Mouse (Mus musculus): ENCODE data around the gene Lmf2. TPM values are rescaled to one million over a fixed set of nuclear protein-coding genes. Genes with fewer than 3 reads are reported as not detected.

Gene Lmf2
- total RNA-seq (2023), result 10 to 100 TPM; 25.1 to 35.6 TPM

DNA sequence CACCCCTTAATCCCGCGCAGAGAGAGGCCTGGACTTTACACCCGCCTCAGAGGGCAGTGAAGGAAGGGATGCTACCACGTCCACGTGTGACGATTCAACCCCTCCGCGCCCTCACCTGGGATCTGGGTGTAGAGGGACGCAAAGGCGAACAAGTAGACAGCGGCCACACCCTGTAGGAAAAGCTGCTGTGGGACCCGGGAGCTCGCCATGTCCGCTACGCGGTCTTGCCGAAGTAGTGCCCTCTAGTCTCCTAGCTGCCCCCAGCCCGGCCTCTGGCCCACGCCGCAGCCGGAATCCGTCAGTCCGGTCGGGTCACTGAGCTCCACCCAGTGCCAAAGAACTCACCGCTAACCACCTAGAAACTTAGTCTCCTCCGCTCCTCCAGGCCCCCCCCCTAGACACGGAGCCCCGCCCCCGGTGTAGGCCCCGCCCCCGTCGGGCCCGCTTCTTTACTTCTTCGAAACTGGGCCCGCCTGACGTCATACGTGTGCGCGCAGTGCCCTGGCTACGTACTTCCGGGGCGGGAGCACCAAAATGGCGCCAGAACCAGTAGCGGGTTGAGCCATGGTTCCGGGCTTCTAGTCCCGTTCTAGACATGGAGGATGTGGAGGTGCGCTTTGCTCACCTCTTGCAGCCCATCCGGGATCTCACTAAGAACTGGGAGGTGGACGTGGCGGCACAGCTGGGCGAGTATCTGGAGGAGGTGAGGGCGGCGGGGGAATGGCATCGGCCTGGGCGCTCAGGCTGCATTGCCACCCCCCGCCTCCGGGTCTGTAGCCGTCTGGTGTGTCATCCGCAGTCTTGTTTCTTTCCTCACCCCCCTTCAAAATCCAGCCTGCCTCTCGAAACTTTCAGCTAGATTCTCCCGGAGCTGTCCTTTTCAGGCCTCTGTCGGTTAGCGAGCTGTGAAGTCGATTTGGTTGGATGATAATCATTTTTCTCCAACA is at the start of gene Lmf2, which contains the start of gene Ncaph2:
Gene Lmf2 (minus strand): TSS at position 419 of the 947 bp plus-strand sequence.
Gene Ncaph2 (plus strand): TSS at position 479 of the 947 bp plus-strand sequence.

DNA sequence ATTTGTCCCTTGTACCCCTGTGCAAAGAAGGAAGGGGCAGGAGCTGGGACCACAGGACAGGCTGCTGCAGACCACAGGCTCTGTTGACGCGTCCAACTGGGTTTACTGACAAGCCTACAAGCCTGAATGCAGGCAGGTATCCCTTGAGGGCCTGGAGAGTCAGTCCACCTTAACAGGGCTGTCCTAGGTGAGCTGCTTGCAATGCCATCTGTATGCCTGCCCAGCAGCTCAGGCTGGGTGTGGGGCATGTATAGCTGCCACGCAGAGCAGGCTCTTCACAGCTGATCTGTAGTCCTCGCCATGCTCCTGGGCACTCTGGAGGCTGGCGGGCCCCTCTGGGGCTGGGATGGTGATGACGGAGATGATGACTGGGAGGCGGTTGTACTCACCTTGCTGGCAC is 29.2 kb upstream of the Lmf2 start, which contains the start of gene Klhdc7b:
Gene Klhdc7b (plus strand): TSS at position 301 of the 400 bp plus-strand sequence.

GRCm38 (mm10) chr15:89378831-89379401 is 23.5 kb upstream of the Lmf2 start, which contains the start of gene Odf3b:
Gene Odf3b, minus strand, starts transcription at chr15:89379282.

GRCm38 (mm10) chr15:89376957-89377356 is 21.5 kb upstream of the Lmf2 start, which contains the start of gene Tymp:
Gene Tymp, minus strand, starts transcription at chr15:89377039.

GRCm38 (mm10) chr15:89373762-89374248 is 18.3 kb upstream of the Lmf2 start, which contains the start of gene Sco2:
Gene Sco2, minus strand, starts transcription at chr15:89373846.

GRCm38 (mm10) chr15:89334271-89334670 is 21.2 kb downstream of the Lmf2 start, which contains the start of gene Miox:
Gene Miox, plus strand, starts transcription at chr15:89334398.

DNA sequence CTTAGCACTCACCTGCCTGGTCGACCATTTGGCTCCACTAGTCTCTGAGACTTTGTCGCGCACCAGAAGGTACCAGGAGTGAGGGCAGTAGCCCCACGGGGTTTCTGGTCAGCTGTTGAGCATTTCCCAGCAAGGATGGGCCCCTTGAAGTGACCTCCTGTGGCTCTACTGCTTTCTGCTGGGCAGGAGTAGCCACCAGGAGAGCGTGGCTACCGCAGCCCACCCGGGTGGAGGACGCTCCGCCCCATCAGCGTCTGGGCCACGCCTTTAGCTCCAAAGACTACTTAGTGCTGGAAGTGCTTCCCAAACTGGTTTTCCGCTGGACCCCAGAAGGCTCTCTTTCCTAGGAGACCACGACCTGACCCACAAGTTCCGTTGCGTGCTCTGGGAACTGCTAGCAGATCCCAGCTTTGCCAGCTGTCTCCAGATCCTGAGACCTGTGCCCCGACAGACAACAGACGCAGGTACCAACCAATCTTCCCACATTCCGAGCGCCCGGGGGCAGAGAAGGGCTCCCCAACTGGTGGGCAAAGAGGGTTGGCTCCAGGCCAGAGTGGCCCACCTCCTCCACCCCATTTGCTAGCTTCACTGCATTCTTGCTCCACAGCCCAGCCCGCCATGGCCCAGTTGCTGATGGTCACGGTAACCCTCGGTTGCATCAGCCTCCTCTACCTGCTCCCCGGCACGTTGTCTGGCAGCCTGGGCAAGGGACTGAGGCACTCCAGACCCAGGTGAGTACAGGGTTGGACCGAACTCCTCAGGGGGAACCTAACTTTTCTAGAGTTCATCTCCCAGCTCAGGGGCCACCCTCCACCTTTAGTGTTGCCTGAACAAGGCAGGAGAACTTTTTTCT is 32.6 kb downstream of the Lmf2 start, which contains the start of gene Adm2:
Gene Adm2 (plus strand): TSS at position 51 of the 853 bp plus-strand sequence.

DNA sequence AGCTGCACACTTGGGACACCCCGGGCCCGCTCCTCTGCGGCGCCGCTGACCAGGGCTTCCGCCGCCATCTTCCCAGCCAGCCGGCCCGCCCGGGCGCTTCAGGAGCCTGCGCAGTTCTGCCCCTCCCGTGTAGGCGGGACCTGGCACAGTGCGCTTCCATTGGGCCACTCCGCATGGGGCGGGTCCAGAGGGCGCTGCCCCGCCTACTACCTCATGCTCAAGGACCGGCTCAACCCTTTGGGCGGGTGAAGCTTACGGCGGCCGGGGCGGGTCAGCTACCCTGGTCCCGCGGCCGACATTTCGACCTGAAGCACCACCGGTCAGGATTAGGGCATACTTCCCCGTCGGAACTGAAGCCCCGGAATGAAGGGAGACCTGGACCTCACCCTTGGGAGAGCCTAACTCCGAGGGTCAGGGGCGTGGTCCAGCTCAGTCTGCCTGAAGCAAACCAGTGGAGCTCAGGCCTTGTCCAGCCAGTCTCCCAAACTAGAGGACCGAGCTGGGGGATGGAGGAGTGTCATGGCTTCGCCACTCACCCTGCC is 40.2 kb downstream of the Lmf2 start, which contains the start of gene Sbf1:
Gene Sbf1 (minus strand): TSS at position 122 of the 542 bp plus-strand sequence.

Other genes with a start within 250 kb of the Lmf2 start
- 10 to 100 TPM; 18.8 to 24.5 TPM for gene Tubgcp6, start 232.5 kb downstream of the Lmf2 start, total RNA-seq (2023)
- 10 to 100 TPM; 22.4 to 24.6 TPM for gene Hdac10, start 227.0 kb downstream of the Lmf2 start, total RNA-seq (2023)
- not detected for gene Mapk12, start 215.0 kb downstream of the Lmf2 start, total RNA-seq (2023)
- 1 to 10 TPM; 1.5 to 2.0 TPM for gene Mapk11, start 206.0 kb downstream of the Lmf2 start, total RNA-seq (2023)
- 100 to 1,000 TPM; 441 to 443 TPM for gene Plxnb2, start 174.9 kb downstream of the Lmf2 start, total RNA-seq (2023)
- 1 to 10 TPM; 5.4 to 6.0 TPM for gene Dennd6b, start 159.2 kb downstream of the Lmf2 start, total RNA-seq (2023)
- gene Ppp6r2, start 144.1 kb downstream of the Lmf2 start, total RNA-seq (2023), result 10 to 100 TPM; 35.3 to 39.7 TPM
- gene Sbf1, start 40.3 kb downstream of the Lmf2 start, total RNA-seq (2023), result 100 to 1,000 TPM; 167 to 189 TPM
- not detected for gene Adm2, start 32.9 kb downstream of the Lmf2 start, total RNA-seq (2023)
- gene Miox, start 21.3 kb downstream of the Lmf2 start, total RNA-seq (2023), result not detected
- gene Ncaph2, start 60 bp upstream of the Lmf2 start, total RNA-seq (2023), result 10 to 100 TPM; 59.0 to 69.9 TPM
- gene Sco2, start 18.2 kb upstream of the Lmf2 start, total RNA-seq (2023), result 10 to 100 TPM; 13.8 to 16.4 TPM
- under 1 TPM; 0.46 to 0.76 TPM for gene Tymp, start 21.4 kb upstream of the Lmf2 start, total RNA-seq (2023)
- gene Odf3b, start 23.6 kb upstream of the Lmf2 start, total RNA-seq (2023), result not detected
- not detected for gene Klhdc7b, start 29.3 kb upstream of the Lmf2 start, total RNA-seq (2023)
- gene Syce3, start 54.8 kb upstream of the Lmf2 start, total RNA-seq (2023), result not detected
- 1 to 10 TPM; 5.7 to 6.9 TPM for gene Cpt1b, start 70.2 kb upstream of the Lmf2 start, total RNA-seq (2023)
- gene C730034F03Rik, start 73.9 kb upstream of the Lmf2 start, total RNA-seq (2023), result 1 to 10 TPM; 7.0 to 8.7 TPM
- gene Gm44502, start 74.0 kb upstream of the Lmf2 start, total RNA-seq (2023), result not detected
- 100 to 1,000 TPM; 169 to 192 TPM for gene Chkb, start 74.2 kb upstream of the Lmf2 start, total RNA-seq (2023)
- not detected for gene Mapk8ip2, start 98.3 kb upstream of the Lmf2 start, total RNA-seq (2023)
- 10 to 100 TPM; 37.3 TPM for gene Arsa, start 121.8 kb upstream of the Lmf2 start, total RNA-seq (2023)
- gene Shank3, start 144.0 kb upstream of the Lmf2 start, total RNA-seq (2023), result under 1 TPM; 0.39 to 0.79 TPM
- gene Acr, start 212.7 kb upstream of the Lmf2 start, total RNA-seq (2023), result not detected
- gene Rabl2, start 236.3 kb upstream of the Lmf2 start, total RNA-seq (2023), result 1 to 10 TPM; 1.9 to 2.5 TPM

Measured in monocyte, adult 59 days (primary cell).